Mouse (Mus musculus) v-Abl transformed pro-B cells (cell line): Measurements from ENCODE around the gene Gabarapl2.

Experiments used
- in situ Hi-C, 2 experiments: fragments of 400-800 bp; cut with MboI; formaldehyde crosslinking; loops; one replicate each; pipeline ENCODE4 v1.15.1; 2025; ENCODE audit not compliant: unreplicated experiment in 2 of 2

The Gabarapl2 gene

GRCm38 (mm10) chr8:111940171-111941100 lies at the start of gene Gabarapl2:
Gene Gabarapl2 (plus strand): TSS chr8:111940703.
- in situ Hi-C loops, result loop anchor here in 1 of 2 experiments (5.0 kb wide), 1 partner anchor 52 kb away; the partner anchor contains the start of gene Adat1

- in situ Hi-C loops, result loop anchor here in 1 of 2 experiments (25.0 kb wide), 1 partner anchor 1746 kb away; the partner anchor contains the start of genes Mon1b and Syce1l
Measured at GRCm38 (mm10) chr8:111890911-111891303, 49.6 kb upstream of the Gabarapl2 start.

GRCm38 (mm10) chr8:111891983-111892382 lies 48.5 kb upstream of the Gabarapl2 start:
- in situ Hi-C loops, result loop anchor here in 1 of 2 experiments (25.0 kb wide), 1 partner anchor 1745 kb away; the partner anchor contains the start of genes Mon1b and Syce1l

GRCm38 (mm10) chr8:111892615-111893014 lies 47.9 kb upstream of the Gabarapl2 start:
- in situ Hi-C loops, result loop anchor here in 1 of 2 experiments (25.0 kb wide), 1 partner anchor 1745 kb away; the partner anchor contains the start of genes Mon1b and Syce1l

GRCm38 (mm10) chr8:111894955-111895354 lies 45.5 kb upstream of the Gabarapl2 start:
- in situ Hi-C loops, result loop anchor here in 1 of 2 experiments (25.0 kb wide), 1 partner anchor 1742 kb away; the partner anchor contains the start of genes Mon1b and Syce1l

- in situ Hi-C loops, result loop anchor here in 1 of 2 experiments (25.0 kb wide), 1 partner anchor 1739 kb away; the partner anchor contains the start of genes Mon1b and Syce1l
Measured at GRCm38 (mm10) chr8:111898586-111898985, 41.9 kb upstream of the Gabarapl2 start.

GRCm38 (mm10) chr8:111902080-111902479 lies 38.4 kb upstream of the Gabarapl2 start:
- in situ Hi-C loops, result no loop called here

GRCm38 (mm10) chr8:111905500-111906121 lies 34.9 kb upstream of the Gabarapl2 start:
- in situ Hi-C loops, result no loop called here

GRCm38 (mm10) chr8:111909621-111910450 lies 30.7 kb upstream of the Gabarapl2 start, which contains the start of gene Chst5:
Gene Chst5 (minus strand): TSS chr8:111910447.
- in situ Hi-C loops, result no loop called here

- in situ Hi-C loops, result no loop called here
Measured at GRCm38 (mm10) chr8:111911572-111911971, 28.9 kb upstream of the Gabarapl2 start.

- in situ Hi-C loops, result no loop called here
Measured at GRCm38 (mm10) chr8:111912860-111913432, 27.6 kb upstream of the Gabarapl2 start.

- in situ Hi-C loops, result no loop called here
Measured at GRCm38 (mm10) chr8:111919663-111920062, 20.8 kb upstream of the Gabarapl2 start.

- in situ Hi-C loops, result no loop called here
Measured at GRCm38 (mm10) chr8:111920971-111921370, 19.5 kb upstream of the Gabarapl2 start.

GRCm38 (mm10) chr8:111923383-111923804 lies 17.1 kb upstream of the Gabarapl2 start:
- in situ Hi-C loops, result no loop called here

GRCm38 (mm10) chr8:111924976-111925375 lies 15.5 kb upstream of the Gabarapl2 start:
- in situ Hi-C loops, result no loop called here

- in situ Hi-C loops, result no loop called here
Measured at GRCm38 (mm10) chr8:111929648-111930344, 10.7 kb upstream of the Gabarapl2 start.

- in situ Hi-C loops, result no loop called here
Measured at GRCm38 (mm10) chr8:111931721-111932120, 8.8 kb upstream of the Gabarapl2 start.

- in situ Hi-C loops, result no loop called here
Measured at GRCm38 (mm10) chr8:111932580-111933336, 7.7 kb upstream of the Gabarapl2 start.
